Mouse (Mus musculus): Measurements from ENCODE around the gene Btbd35f21. TPM values are rescaled to one million over a fixed set of nuclear protein-coding genes. Genes with fewer than 3 reads are reported as not detected.
"Not testable (repeated sequence)": the region's sequence is repeated elsewhere in the genome, so short reads cannot be mapped to it uniquely, and the experiment has no call there.

The Btbd35f21 gene
- not detected in 2 replicates for polyA plus RNA-seq (2014; fragmentation: Nextera tagmentation; extraction: Ambion mirVana)

GRCm38 (mm10) chrX:32725809-32726208 is at the start of gene Btbd35f21:
Gene Btbd35f21, plus strand, starts transcription at chrX:32726109.
- not testable (repeated sequence) for ATAC-seq (ENCODE audit: insufficient read depth, low FRiP score, low TSS enrichment); H3K36me3 ChIP-seq (ENCODE audit: control insufficient read depth, insufficient read depth, low read length); H3K27me3 ChIP-seq (ENCODE audit: control insufficient read depth, insufficient read depth, low read length); H3K9me3 ChIP-seq (ENCODE audit: control insufficient read depth, low read length); DNase-seq (ENCODE audit: low spot score); H3K9ac ChIP-seq (ENCODE audit: low read length); H3K4me3 ChIP-seq (ENCODE audit: low read depth, low read length); H3K4me2 ChIP-seq (ENCODE audit: low read depth); H3K27ac ChIP-seq (ENCODE audit: low read depth, low read length); H3K4me1 ChIP-seq (ENCODE audit: control insufficient read depth, insufficient read depth, low read length)
- no CpG with 5 or more reads among the region's 2 CpGs for WGBS

Other genes starting within 250 kb of the Btbd35f21 start
- gene Btbd35f1, start 166.1 kb upstream of the Btbd35f21 start, polyA plus RNA-seq (2014; fragmentation: Nextera tagmentation; extraction: Ambion mirVana), result not detected in 2 replicates
- not detected in 2 replicates for gene Gm5926, start 75.4 kb upstream of the Btbd35f21 start, polyA plus RNA-seq (2014; fragmentation: Nextera tagmentation; extraction: Ambion mirVana)
- gene Btbd35f30, start 168.5 kb downstream of the Btbd35f21 start, polyA plus RNA-seq (2014; fragmentation: Nextera tagmentation; extraction: Ambion mirVana), result not detected in 2 replicates
- not detected in 2 replicates for gene Gm21789, start 215.7 kb downstream of the Btbd35f21 start, polyA plus RNA-seq (2014; fragmentation: Nextera tagmentation; extraction: Ambion mirVana)
- gene Btbd35f5, start 247.8 kb downstream of the Btbd35f21 start, polyA plus RNA-seq (2014; fragmentation: Nextera tagmentation; extraction: Ambion mirVana), result not detected in 2 replicates

All from neural tube, embryonic 11.5 days (tissue).